Mouse (Mus musculus) limb, embryonic 14.5 days (tissue): ENCODE data around the gene BC052040. TPM values are rescaled to one million over a fixed set of nuclear protein-coding genes. Genes with fewer than 3 reads are reported as not detected.

Experiments used
- ATAC-seq: fragments of 200-750 bp; cut with Nextera tagmentation; 2 replicates; pipeline ENCODE4 v1.8.0; 2017; ENCODE audit warnings: low read depth, moderate number of reproducible peaks, moderate TSS enrichment; ENCODE audit not compliant: low FRiP score
- DNase-seq: peaks from one replicate; pipeline ENCODE4 v3.0.0-alpha.2; 2015; ENCODE audit warnings: low spot score
- H3K27ac ChIP-seq: fragments of 300-500 bp; sonication (generic); replicated peaks from 2 replicates; pipeline ENCODE4 v1.5.1; 2014; ENCODE audit warnings: low read depth, mild to moderate bottlenecking, low read length, moderate library complexity, mixed read lengths
- H3K27me3 ChIP-seq: fragments of 300-500 bp; sonication (generic); 2 replicates; pipeline ENCODE4 v1.6.1; 2014; ENCODE audit warnings: low read length, mixed read lengths; ENCODE audit not compliant: control insufficient read depth, insufficient read depth
- H3K36me3 ChIP-seq: fragments of 300-500 bp; sonication (generic); 2 replicates; pipeline ENCODE4 v1.6.1; 2014; ENCODE audit warnings: mild to moderate bottlenecking, low read length, moderate library complexity, mixed read lengths; ENCODE audit not compliant: control insufficient read depth, insufficient read depth
- H3K4me1 ChIP-seq: fragments of 300-500 bp; sonication (generic); 2 replicates; pipeline ENCODE4 v1.6.1; 2014; ENCODE audit warnings: antibody characterized with exemption, low read length, mixed read lengths; ENCODE audit not compliant: control insufficient read depth, insufficient read depth
- H3K4me2 ChIP-seq: fragments of 300-500 bp; sonication (generic); replicated peaks from 2 replicates; pipeline ENCODE4 v1.6.1; 2014; ENCODE audit warnings: low read depth, mild to moderate bottlenecking, low read length, moderate library complexity; ENCODE audit not compliant: severe bottlenecking
- H3K4me3 ChIP-seq: fragments of 300-500 bp; sonication (generic); replicated peaks from 2 replicates; pipeline ENCODE4 v1.5.1; 2014; ENCODE audit warnings: low read length
- H3K9ac ChIP-seq: fragments of 300-500 bp; sonication (generic); 2 replicates; pipeline ENCODE4 v1.6.1; 2014; ENCODE audit warnings: mild to moderate bottlenecking, low read depth, low read length, moderate library complexity; ENCODE audit not compliant: severe bottlenecking
- H3K9me3 ChIP-seq: fragments of 300-500 bp; sonication (generic); 2 replicates; pipeline ENCODE4 v1.6.1; 2016; ENCODE audit warnings: low read length; ENCODE audit not compliant: control insufficient read depth
- POLR2A ChIP-seq: fragments of 200-500 bp; IDR thresholded peaks from 2 replicates; pipeline ENCODE4 v1.8.0; 2012; ENCODE audit warnings: inconsistent platforms, mild to moderate bottlenecking, moderate library complexity, borderline replicate concordance; ENCODE audit not compliant: insufficient read depth, insufficient read length; ENCODE audit errors: extremely low read depth
- WGBS: fragments of 180-500 bp; shearing (Covaris S2); extraction: QIAGEN DNeasy Blood & Tissue Kit; methylation state at CpG from one replicate; pipeline ENCODE4 v1.1.7; 2014; 5-methylcytosine and 5-hydroxymethylcytosine counted together
- polyA plus RNA-seq, 2 experiments: library from polyadenylated mRNA; depleted of rRNA in 1 of 2; stranded (reverse) in 1 of 2; unstranded in 1 of 2; fragments of >200 nt; fragmentation: Nextera tagmentation in 1 of 2; extraction: Ambion mirVana in 1 of 2; gene quantifications; 2 replicates each; pipeline versions ENCODE4 v1.2.1 to v1.2.3; 2012 to 2014

Gene BC052040
- polyA plus RNA-seq, 2 experiments: 7.9 to 8.1 TPM

GRCm38 (mm10) chr2:115574802-115575201 lies 6.7 kb upstream of the BC052040 start:
- Histone ChIP-seq H3K4me2 (no peak overlapping the region), H3K9ac (no peak overlapping the region), H3K27me3 (no peaks in the 10 kb centered on the region), H3K9me3 (no peaks in the 10 kb centered on the region), H3K36me3 (no peaks in the 10 kb centered on the region), H3K4me3 (no peak overlapping the region), H3K27ac (no peak overlapping the region), H3K4me1 (peaks cover 8% of the 10 kb centered on the region)
- no peak for TF ChIP-seq POLR2A
- DNase-seq: no peak
- WGBS: 76% methylated on average over 5 of the region's 5 CpGs
- ATAC-seq: no peak

- Histone ChIP-seq H3K27ac (no peak overlapping the region), H3K27me3 (no peaks in the 10 kb centered on the region), H3K4me2 (peak overlapping the region; percentile 44), H3K4me1 (peaks cover 17% of the 10 kb centered on the region), H3K9me3 (no peaks in the 10 kb centered on the region), H3K36me3 (no peaks in the 10 kb centered on the region), H3K4me3 (peak overlapping the region; percentile 20), H3K9ac (peak overlapping the region; percentile 35; the same call in 1 of the 2 replicates)
- TF ChIP-seq POLR2A: no peak
- DNase-seq: peak; percentile 33
- no peak for ATAC-seq
- WGBS: 11% methylated on average over 18 of the region's 18 CpGs
These were observed 2.2 kb upstream of the BC052040 start for GRCm38 (mm10) chr2:115579171-115579900.

GRCm38 (mm10) chr2:115579976-115580375 lies 1.5 kb upstream of the BC052040 start:
- no peak for ATAC-seq
- no peak for DNase-seq
- H3K4me2 ChIP-seq: peak overlapping the region; percentile 44

GRCm38 (mm10) chr2:115581989-115582608 lies 583 bp downstream of the BC052040 start:
- WGBS: 65% methylated on average over 10 of the region's 10 CpGs
- Histone ChIP-seq H3K4me3 (peak overlapping the region; percentile 73), H3K27ac (no peak overlapping the region), H3K27me3 (no peaks in the 10 kb centered on the region), H3K4me2 (peak overlapping the region; percentile 66), H3K9ac (peak overlapping the region; percentile 70), H3K4me1 (peaks cover 17% of the 10 kb centered on the region), H3K36me3 (no peaks in the 10 kb centered on the region), H3K9me3 (no peaks in the 10 kb centered on the region)
- ATAC-seq (no peak), DNase-seq (no peak)
- no peak for TF ChIP-seq POLR2A

More at GRCm38 (mm10) chr2:115579976-115580375, 1.5 kb upstream of the BC052040 start:
- 0 out of 2 replicates have a peak overlapping the region, but pooled peaks have one; percentile 20 for H3K4me3 ChIP-seq
- H3K27ac ChIP-seq: no peak overlapping the region
- peaks cover 17% of the 10 kb centered on the region for H3K4me1 ChIP-seq
- TF ChIP-seq POLR2A: no peak
- H3K27me3 ChIP-seq: no peaks in the 10 kb centered on the region
- no peaks in the 10 kb centered on the region for H3K9me3 ChIP-seq
- WGBS: 28% methylated on average over 6 of the region's 6 CpGs
- H3K9ac ChIP-seq: no peak overlapping the region
- no peaks in the 10 kb centered on the region for H3K36me3 ChIP-seq

- H3K27me3 ChIP-seq: no peaks in the 10 kb centered on the region
- no peak overlapping the region for H3K27ac ChIP-seq
- no peak for TF ChIP-seq POLR2A
- DNase-seq (no peak), ATAC-seq (no peak)
- H3K9me3 ChIP-seq: no peaks in the 10 kb centered on the region
- H3K4me3 ChIP-seq: no peak overlapping the region
- H3K4me1 ChIP-seq: peaks cover 19% of the 10 kb centered on the region
- H3K36me3 ChIP-seq: no peaks in the 10 kb centered on the region
- H3K9ac ChIP-seq: no peak overlapping the region
- no peak overlapping the region for H3K4me2 ChIP-seq
These were observed 2.3 kb downstream of the BC052040 start for GRCm38 (mm10) chr2:115583776-115584175.
